Mouse (Mus musculus): ENCODE data around the gene Ubl7.

Ubl7 gene

GRCm38 (mm10) chr9:57912571-57912970, 1.8 kb downstream of the Ubl7 start:
- no peak for DNase-seq (ENCODE audit: low read depth, low spot score)

DNA sequence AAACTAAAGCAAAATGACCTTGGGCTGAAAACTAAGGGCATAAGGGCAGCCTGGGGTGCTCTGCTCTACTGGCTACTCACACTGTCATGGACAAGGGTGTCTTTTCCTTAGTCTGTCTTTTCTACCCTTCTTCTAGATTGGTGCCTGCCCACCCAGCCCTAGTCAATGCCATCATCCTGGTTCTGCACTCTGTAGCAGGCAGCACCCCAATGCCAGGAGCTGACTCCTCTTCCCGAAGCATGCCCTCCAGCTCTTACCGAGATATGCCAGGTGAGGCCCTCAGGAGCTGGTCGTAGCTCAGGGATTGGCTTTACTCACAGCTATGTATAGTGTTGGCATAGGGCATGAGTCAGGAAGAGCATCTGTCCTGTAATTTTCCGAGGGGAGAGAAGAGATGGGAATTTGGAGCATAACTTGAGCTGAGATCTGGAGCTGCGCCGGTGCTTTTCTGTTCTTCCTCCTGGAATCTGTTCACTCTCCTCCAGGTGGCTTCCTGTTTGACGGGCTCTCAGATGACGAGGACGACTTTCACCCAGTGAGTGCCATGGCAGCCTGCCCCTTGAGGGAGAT, 10.8 kb downstream of the Ubl7 start:
- no peak for DNase-seq (ENCODE audit: low read depth, low spot score)

- no peak for DNase-seq (ENCODE audit: low read depth, low spot score)
These were observed 11.6 kb downstream of the Ubl7 start for GRCm38 (mm10) chr9:57922381-57922780.

- DNase-seq (ENCODE audit: low read depth, low spot score): no peak
These were observed 12.3 kb downstream of the Ubl7 start for GRCm38 (mm10) chr9:57923046-57923445.

DNA sequence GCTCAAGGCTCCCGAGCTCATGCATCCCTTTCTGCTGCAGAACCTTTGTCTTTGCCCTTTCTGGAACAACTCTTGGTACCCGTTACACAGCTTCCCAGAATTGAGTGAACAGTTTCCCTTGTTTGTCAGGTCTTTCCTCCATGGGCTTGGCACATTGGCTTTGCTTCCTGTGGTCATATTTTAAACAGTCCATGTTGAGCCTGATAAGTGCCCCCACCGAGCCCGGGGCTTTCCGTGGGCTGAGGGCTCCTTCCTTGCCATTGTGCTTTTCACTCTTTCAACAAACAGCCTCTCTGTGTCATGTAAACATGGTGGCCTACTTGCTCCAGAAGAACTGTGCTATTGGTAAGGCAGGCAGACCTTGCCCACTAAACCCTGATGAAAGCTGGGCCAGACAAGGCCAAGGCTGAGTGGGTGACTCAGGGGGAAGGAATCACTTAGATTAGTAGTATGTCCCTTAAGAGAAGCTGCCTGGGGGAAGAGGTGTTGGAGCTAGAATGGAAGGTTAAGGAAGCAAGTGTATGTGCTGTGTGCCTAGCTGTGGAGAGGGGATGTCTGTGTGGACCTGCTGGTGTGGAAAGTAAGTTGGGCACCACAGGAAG, 20.5 kb downstream of the Ubl7 start:
- DNase-seq (ENCODE audit: low read depth, low spot score): no peak

- DNase-seq (ENCODE audit: low read depth, low spot score): no peak
These were observed 21.5 kb downstream of the Ubl7 start for GRCm38 (mm10) chr9:57932253-57932652.

DNA sequence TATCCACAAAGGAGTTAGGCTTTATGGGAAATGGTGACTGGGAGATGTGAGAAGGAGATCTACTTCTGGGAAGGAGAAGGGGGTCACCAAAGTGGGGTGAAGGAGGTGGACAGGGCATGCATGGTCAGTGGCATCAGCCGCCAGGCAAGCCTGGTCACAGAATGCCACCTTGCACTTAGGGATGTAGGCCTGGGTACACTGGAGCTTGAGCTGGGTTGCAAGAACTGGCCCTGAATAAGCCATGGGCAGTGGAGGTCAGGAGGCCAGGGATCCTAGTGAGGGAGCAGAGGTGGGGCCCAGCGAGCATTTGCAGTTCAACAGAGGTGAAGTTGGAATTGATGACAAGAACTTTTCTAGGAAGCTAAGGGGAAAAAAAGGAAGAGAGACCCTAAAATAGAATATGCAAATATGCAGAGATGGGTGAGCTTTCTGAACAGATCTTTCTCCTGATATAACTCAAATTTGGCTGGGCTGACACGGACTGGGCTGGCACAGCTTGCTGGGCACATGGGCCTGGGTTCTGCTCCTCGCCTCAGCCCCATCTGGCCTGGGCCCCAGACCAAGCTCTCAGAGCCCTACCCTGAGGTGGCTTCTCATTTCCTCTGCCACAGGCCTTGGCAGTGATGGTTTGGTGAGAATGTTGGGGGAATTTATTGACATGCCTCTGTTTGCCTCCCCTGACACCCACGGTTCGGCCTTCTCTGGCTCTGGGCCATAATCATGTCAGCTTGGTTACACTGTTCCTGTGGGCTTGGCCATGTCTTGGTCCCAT, 22.2 kb downstream of the Ubl7 start:
- DNase-seq (ENCODE audit: low read depth, low spot score): no peak

DNA sequence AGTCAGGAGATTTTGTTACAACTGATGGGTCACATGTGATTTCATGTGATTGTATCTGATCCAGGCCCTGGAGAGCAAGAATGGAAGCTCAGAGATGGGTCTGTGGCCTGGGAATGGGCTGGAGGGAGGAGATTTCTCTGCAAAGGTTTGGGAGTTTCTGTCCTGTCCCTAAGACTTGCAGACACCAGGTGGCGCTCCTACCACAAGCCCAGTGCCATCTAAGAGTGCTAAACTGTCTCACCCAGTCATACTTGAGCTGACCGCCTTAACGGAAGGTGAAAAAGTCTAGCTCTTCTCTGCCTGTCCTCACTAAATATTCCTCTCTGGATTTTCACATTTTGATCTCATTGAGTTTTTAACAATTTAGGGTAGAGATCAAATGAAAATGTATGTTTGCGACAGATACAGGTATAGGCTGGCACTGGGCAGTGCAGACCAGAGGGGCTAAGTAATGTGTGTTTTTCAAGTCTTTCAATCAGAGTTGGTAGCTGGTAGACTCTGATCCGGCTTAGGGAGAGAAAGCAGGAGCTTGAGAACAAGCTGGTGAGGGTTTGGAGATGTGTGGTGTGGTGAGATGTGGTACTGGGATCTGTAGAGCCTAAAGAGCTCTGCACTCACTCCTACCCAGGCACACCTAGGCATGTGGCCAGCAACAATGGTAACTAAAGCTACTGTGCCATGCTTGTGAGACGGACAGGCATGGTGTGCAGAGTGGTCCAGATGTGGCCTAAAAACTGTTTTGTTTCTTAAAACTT, 25.1 kb downstream of the Ubl7 start:
- DNase-seq (ENCODE audit: low read depth, low spot score): peak; percentile 90

DNA sequence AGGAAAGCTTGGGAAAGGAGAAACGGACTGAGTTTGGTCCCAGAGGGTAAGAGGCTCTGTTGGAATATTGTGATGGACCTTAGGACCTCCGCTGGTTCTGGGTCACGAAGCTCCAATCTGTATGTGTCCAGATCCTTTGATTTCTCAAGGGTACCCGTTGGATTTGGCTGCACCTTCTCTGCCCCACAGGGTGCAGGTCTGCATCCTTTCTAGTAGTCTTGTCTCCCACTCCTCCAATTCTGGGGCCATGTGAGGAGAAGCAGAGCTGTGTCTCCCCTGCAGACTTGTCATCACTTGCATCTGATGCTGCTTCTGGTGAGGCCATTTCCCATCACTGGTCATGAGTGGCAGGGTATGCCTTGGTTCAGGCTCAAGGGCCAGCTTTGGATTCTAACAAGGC, 26.4 kb downstream of the Ubl7 start:
- DNase-seq (ENCODE audit: low read depth, low spot score): no peak

DNA sequence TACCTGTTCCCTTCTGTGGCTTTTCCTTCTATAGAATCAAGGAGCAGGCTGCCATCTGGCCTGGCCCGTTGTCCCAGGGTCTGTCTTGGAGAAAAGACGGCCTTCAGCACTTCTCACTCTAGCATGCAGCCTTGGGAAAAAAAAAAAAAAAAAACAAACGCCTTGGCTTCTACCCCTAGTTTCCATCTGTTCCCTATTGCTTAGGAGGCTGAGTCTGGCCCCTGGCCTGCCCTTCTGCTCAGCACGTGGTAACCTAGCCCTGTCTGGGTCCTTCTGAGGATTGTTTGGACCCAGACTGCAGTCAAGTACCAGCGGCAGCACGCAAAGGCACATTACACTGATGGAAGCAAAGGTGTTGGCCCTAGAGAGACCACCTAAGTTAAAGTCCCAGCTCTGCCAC, 26.9 kb downstream of the Ubl7 start:
- no peak for DNase-seq (ENCODE audit: low read depth, low spot score)

DNA sequence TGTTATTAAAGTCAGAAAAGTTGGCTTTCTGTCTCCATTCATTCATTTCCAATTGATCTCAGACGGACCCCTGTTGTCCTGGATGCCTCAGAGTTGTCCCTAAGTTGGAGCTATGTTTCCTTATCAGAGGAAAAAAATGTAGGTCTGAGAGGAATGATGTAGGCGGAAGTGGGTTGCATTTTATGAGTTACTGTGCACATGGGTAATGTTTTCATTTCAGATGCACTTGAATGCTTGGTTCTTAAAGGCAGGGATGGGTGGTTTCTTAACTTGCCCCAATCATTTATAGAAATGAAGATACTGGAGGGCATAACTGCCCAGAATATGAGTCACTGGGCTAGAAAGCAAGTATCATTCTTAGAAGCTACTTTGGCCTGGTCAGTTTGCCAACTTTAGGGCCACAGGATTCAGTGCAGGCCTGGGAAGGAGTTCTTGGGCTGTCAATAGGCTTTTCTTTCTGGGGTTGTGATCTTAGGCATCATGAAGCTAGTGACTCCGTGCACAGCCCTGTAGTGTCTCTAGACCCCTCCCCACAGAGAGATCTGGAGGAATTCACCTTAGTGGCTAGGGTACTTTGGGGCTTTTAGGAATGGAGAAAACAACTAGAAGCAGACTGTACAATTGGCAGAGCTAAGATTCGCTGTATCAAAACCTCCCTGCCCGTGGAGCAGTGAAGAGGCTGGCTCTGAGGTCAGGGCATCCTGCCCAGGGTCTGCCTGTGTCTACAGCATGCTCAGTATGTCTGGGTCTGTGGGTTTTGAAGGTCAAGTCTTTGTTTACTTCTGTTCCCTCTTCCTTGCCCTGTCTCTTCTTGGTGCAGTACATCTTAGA, 27.7 kb downstream of the Ubl7 start:
- DNase-seq (ENCODE audit: low read depth, low spot score): no peak

- peak; percentile 88 for DNase-seq (ENCODE audit: low read depth, low spot score)
These were observed 28.9 kb downstream of the Ubl7 start, which contains the start of gene Sema7a for GRCm38 (mm10) chr9:57939431-57940348. Gene Sema7a (plus strand): TSS chr9:57940112.

GRCm38 (mm10) chr9:57940349-57940794, 29.6 kb downstream of the Ubl7 start:
- peak; percentile 70 for DNase-seq (ENCODE audit: low read depth, low spot score)

- DNase-seq (ENCODE audit: low read depth, low spot score): peak; percentile 67
These were observed 30.3 kb downstream of the Ubl7 start for GRCm38 (mm10) chr9:57940861-57941638.

DNA sequence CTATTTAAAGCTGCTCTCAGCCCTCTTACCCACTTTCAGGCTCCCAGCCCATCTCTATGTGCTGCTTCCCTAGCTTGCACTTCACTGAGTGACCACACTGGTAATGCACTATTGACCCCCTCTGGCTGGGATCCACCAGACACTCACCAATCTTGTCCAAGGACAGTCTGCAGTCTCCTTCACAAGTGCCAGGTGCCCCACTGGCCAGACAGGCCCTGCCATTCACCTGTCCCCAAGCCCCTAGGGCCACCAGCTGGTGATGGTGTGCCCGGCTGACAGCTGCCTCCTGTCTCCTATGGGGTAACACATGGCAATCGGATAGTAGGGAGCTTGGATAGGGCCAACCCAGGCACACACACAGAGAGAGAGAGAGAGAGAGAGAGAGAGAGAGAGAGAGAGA, 31.3 kb downstream of the Ubl7 start:
- no peak for DNase-seq (ENCODE audit: low read depth, low spot score)

GRCm38 (mm10) chr9:57943067-57943466, 32.3 kb downstream of the Ubl7 start:
- no peak for DNase-seq (ENCODE audit: low read depth, low spot score)

DNA sequence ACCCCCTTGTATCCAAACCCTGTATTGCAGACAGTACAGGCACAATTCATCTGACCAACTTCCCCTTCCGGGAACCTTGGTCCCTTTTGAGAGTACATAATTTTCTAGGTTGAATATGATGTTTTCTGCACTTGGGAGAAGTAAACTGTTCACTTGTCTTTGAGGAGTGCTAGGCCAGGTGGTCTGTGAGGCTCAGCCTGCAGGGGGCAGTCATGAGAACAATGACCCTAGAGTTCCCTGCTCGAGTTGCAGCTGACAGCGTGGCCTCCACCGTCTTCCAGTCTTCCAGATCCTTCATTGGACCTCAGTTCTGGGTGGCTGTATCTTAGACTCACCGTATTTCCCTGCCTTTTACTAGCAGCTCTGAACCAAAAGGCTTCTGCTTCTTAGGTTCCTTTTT, 33.8 kb downstream of the Ubl7 start:
- DNase-seq (ENCODE audit: low read depth, low spot score): peak; percentile 81

DNA sequence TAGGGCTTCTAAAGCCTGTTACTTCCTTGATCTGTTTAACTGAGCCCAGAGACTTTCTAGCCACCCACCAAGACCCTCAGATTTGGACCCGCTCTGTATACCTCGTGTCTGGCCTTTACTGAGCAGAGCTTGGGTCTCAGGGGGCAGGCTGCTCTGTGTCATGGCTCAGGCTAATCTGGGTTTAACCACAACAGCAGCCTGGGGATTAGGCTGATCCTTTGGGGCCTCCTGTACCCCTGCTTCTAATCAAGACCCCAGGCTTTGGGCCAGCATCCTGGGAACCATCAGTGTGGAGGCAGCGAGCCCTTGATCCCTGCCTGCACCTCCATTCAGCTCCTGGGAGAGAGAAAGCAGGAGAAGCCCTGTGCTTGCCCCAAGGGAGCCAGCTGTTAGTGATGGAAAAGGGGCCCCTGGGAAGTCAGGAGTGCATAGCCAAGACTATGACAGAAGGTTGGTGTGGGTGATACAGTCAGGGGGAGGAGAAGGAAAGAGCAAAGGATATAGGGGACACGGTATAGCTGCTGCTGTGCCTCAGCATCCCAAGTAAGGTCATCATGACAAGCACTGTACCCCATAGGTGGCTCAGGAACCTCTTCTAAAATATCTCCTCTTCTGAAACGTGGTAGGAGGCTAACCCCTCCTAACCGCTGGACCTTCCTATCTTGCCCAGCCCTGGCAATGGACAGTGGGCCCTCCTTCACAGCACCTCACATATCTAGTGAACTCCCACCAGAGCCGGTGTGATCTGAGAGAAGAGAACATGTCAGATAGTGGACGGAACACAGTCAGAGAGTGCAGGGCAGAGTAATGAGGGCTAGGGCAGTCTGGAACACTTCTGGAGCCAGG, 35.2 kb downstream of the Ubl7 start:
- no peak for DNase-seq (ENCODE audit: low read depth, low spot score)

Measured in ZHBTc4 (cell line).